Mouse (Mus musculus): ENCODE results near the gene Ap3m1. TPM values are rescaled to one million over a fixed set of nuclear protein-coding genes. Genes with fewer than 3 reads are reported as not detected.

The Ap3m1 gene
- total RNA-seq, 2 experiments from 2014 or later, result 75.5 to 79.0 TPM

DNA sequence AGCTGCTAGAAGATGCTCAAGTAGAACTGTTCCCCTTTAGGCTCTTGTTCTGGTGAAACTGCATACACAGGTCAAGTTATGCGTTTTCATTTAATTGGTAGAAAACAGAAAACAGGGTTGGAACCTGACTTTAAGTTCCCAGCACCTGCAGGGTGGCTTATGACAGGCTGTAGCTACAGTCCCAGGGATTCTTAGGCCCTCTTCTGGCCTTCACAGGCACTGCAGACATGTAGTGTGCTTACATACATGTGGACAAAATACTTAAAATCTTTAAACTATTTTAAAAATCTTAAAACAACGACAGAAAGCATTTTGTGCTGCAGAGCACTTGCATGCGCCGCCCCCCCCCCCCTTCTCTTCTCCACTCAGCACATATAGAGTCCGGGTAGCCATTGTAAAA, 17.3 kb upstream of the Ap3m1 start:
- DNase-seq, result no peak

DNA sequence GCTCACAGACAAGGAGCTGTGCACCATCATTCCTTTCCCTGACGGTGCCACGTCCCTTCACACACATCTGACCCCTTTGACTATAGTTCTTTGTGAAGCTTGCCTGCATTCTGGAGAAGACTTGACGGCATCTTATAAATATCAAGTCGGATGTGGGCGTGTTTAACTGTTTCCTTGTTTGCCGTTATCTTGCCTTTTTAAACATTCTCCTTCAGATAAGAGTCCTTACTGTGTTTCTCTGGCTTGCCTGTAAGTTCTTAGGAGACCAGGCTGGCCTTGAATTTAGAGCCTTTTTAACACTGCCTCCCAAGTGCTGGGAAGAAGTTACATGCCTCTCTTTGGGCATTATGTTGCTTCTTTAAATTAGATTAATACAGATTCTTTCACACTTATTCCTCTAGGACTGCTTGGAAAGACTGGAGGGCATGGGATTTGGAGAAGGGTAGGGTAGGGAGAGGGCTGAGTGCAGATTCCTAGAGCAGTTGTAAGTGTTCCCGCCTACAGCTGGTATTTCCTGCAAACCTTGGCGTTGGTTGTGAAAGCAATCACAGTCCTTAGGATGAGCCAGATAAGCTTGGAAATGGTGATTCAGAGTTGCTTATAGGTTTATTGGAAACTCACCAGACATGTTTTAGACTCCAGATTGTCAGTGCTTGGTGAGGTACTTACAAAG, 13.3 kb upstream of the Ap3m1 start:
- no peak for DNase-seq

GRCm38 (mm10) chr14:21064321-21064720, 12.0 kb upstream of the Ap3m1 start:
- DNase-seq, result no peak

DNA sequence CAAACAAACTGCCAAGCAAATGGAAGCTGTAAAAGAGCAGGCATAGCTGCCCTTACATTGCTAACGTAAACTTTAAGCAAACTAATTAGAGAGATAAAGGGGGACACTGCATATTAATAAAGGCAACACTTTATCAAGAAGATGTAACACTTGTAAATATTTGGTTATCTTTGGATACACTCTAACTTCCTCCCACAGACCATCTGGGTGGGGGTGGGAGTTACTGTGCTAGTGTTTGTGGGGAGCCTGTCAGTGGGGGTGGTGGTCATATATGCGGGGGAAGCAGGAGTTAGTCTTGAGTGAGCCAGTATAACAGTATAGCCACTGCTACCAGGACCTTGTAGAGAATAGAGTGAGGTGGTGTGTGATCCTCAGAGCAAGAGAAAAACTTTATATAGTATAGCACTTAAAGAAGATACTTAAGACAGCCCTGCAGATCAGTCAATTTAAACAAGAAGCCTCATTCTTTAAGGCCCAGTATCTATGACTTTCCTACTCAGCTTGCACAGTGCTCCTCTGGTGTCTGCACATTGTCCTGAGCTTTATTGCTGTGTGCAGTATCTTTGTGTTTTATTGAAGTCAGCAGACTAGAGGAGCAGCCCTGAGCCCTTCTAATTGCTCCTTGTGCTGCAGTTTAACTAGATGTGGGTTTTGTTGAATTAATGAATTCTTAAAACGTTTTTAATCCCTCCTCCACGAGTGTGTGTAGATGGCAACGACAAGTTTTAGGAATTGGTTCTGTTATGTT, 10.6 kb upstream of the Ap3m1 start:
- DNase-seq, result no peak

DNA sequence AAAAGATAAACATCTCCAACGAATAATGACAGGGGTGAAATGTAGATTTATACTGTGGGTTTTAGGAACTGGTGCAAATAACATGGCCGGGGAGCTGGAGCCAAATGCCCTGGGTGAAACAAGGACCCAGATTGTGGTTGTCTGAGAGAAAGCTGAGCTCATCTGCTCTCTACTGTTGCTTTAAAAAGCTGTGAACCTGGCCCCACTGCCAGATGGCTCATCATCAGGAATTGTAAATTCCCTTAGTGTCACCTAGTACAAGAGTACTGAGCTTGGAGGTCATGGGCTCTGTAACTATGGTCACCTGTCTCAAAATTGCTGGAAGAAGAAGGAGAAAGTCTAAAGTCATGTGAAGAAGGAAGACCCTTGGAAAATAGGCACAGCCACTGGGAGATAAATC, 6.7 kb upstream of the Ap3m1 start:
- no peak for DNase-seq

- DNase-seq, result no peak
These were observed 1.3 kb upstream of the Ap3m1 start for GRCm38 (mm10) chr14:21053586-21053985.

- DNase-seq, result no peak
These were observed 843 bp upstream of the Ap3m1 start for GRCm38 (mm10) chr14:21053151-21053550.

- DNase-seq, result peak; percentile 83
These were observed 448 bp upstream of the Ap3m1 start for GRCm38 (mm10) chr14:21052781-21053130.

- no peak for DNase-seq
These were observed 762 bp downstream of the Ap3m1 start for GRCm38 (mm10) chr14:21051380-21052111.

GRCm38 (mm10) chr14:21050734-21051133, 1.6 kb downstream of the Ap3m1 start:
- DNase-seq, result peak; percentile 59

GRCm38 (mm10) chr14:21048879-21049278, 3.4 kb downstream of the Ap3m1 start:
- DNase-seq, result peak; percentile 64

GRCm38 (mm10) chr14:21047840-21048239, 4.5 kb downstream of the Ap3m1 start:
- no peak for DNase-seq

DNA sequence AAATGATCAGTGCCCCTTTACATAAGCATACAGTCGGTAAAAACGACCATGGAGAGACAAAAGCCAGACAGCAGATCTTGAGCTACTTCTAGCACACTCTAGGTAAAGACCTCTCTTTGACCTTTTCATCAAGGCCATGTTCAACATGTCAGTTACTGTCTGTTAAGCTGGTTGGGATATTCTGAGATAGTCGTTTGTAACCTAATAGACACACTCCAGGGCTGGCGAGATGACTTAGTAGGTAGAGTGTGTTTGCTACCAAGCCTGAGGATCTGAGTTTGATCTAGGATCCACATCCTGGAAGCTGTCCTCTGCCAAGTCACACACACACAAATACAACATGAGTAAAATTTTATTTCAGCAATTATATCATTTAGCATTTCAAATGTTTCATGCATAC, 12.7 kb downstream of the Ap3m1 start:
- DNase-seq, result no peak

- DNase-seq, result no peak
These were observed 13.2 kb downstream of the Ap3m1 start for GRCm38 (mm10) chr14:21039077-21039476.

GRCm38 (mm10) chr14:21034791-21035190, 17.5 kb downstream of the Ap3m1 start:
- DNase-seq, result no peak

DNA sequence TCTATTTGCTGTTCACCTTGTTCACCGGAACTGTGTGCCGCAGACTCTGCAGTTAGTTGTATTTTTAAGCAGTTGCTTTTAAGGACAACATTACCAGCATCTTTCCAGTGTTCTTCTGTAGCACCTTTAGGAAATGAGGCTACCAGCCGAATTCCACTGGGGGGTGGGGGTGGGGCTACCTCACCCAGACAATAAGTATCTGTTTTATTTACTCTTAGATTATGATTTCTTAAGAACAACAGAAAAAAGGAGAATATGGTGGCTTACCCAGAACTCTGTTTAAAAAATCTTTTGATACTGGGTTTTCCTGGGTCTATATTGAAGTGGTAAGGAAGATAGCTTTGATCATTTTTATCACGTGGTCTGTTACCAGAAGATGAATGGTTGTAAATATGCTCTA, 18.0 kb downstream of the Ap3m1 start:
- DNase-seq, result no peak

GRCm38 (mm10) chr14:21031783-21032511, 20.4 kb downstream of the Ap3m1 start:
- peak; percentile 68 for DNase-seq

DNA sequence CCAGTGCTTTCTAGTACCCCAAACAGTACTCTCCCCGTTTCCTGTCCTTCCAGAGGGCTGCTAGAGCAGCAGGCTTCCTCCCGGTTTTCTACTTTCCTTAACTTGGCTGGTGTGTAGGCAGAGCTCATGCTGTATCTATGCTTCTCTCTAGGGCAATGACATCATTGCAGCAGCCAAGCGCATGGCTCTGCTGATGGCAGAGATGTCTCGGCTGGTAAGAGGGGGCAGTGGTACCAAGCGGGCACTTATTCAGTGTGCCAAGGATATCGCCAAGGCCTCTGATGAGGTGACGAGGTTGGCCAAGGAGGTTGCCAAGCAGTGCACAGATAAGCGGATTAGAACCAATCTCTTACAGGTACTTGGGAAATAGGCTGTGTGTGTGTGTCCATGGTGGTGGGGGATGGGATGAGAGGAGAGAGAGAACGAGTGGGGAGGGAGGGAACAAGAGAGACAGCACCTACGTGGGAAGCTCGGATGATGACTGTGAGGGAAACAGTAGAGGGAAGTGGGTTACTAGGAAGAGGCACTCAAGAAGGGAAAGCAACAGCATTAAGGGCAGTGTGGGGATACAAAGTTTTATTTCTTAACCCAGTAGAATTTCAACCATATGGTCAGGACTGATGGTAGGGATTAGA, 23.2 kb downstream of the Ap3m1 start:
- DNase-seq, result no peak

DNA sequence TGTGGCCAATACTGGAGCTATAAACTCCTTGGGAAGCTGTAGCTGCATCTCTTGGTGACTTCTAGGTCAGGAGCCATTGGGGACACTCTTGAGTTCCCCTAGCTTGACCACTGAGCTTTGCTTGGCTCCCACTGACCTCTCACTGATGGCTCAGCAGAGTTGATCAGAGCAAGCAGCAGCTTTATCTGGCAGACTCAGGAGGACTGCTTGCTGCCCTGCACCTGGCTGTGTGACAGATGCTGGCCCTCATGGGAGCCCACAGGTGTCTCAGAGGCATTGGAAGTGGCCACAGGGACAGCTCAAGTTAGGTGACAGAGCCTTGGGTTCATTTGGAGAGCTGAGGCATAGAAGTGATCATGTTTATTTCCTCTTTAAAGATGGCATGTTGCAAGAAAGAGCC, 24.8 kb downstream of the Ap3m1 start:
- DNase-seq, result no peak

DNA sequence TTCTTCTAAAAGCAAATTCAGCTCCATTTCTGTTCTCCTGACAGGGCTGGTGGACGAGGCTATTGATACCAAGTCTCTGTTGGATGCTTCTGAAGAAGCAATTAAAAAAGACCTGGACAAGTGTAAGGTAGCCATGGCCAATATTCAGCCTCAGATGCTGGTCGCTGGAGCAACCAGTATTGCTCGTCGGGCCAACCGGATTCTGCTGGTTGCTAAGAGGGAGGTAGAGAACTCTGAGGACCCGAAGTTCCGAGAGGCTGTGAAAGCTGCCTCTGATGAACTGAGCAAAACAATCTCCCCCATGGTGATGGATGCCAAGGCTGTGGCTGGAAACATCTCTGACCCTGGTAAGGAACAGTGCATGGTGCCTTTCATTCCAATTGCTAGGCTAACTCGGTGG, 31.9 kb downstream of the Ap3m1 start:
- no peak for DNase-seq

GRCm38 (mm10) chr14:21018977-21019376, 33.3 kb downstream of the Ap3m1 start:
- no peak for DNase-seq

DNA sequence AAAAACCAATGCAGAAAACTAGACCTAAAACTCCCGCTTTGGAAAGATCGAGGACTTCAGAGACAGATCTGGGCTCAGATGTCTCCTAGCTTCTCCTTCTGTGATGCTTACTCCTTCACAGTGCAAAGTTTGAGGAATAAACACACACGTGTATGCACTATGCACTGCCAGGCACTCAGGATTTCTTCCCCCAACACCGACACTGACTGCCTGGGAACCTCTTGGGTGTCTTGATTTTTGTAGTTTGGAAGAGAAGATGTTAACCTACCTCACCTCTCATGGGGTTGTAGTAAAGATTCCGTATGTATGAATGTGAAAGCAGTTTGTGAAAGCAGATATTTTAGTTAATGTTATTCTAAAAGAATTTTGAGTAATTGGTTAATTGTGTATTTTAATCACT, 34.4 kb downstream of the Ap3m1 start:
- no peak for DNase-seq

Data from heart, postnatal 4 days (tissue).